Mouse (Mus musculus) skeletal muscle tissue, adult 2 months (tissue): ENCODE measurements around the gene Myo18a.

Source experiments
- DNase-seq: peaks from one replicate; pipeline ENCODE4 v3.0.0-alpha.2; 2012; ENCODE audit warnings: low read depth, low spot score

Myo18a gene

GRCm38 (mm10) chr11:77872236-77872635, 109.2 kb downstream of the Myo18a start:
- DNase-seq, result no peak

GRCm38 (mm10) chr11:77872685-77873084, 109.6 kb downstream of the Myo18a start:
- no peak for DNase-seq

- DNase-seq, result no peak
Observed at GRCm38 (mm10) chr11:77873116-77873515, 110.1 kb downstream of the Myo18a start.

- DNase-seq, result no peak
Observed at GRCm38 (mm10) chr11:77874685-77875231, 111.7 kb downstream of the Myo18a start.

GRCm38 (mm10) chr11:77875269-77875668, 112.2 kb downstream of the Myo18a start:
- no peak for DNase-seq

- DNase-seq, result no peak
Observed at GRCm38 (mm10) chr11:77875847-77876759, 113.1 kb downstream of the Myo18a start.

GRCm38 (mm10) chr11:77876760-77877148, 113.7 kb downstream of the Myo18a start:
- DNase-seq, result no peak

GRCm38 (mm10) chr11:77884524-77885245, 121.6 kb downstream of the Myo18a start:
- no peak for DNase-seq

GRCm38 (mm10) chr11:77885246-77885575, 122.2 kb downstream of the Myo18a start:
- no peak for DNase-seq

- DNase-seq, result no peak
Observed at GRCm38 (mm10) chr11:77887373-77887960, 124.4 kb downstream of the Myo18a start.

GRCm38 (mm10) chr11:77888846-77889245, 125.8 kb downstream of the Myo18a start:
- no peak for DNase-seq

- no peak for DNase-seq
Observed at GRCm38 (mm10) chr11:77889484-77889883, 126.4 kb downstream of the Myo18a start.

- DNase-seq, result no peak
Observed at GRCm38 (mm10) chr11:77890648-77891258, 127.7 kb downstream of the Myo18a start.

GRCm38 (mm10) chr11:77892883-77893282, 129.8 kb downstream of the Myo18a start:
- DNase-seq, result no peak

GRCm38 (mm10) chr11:77893283-77893682, 130.2 kb downstream of the Myo18a start:
- no peak for DNase-seq

- DNase-seq, result peak; percentile 62
Observed at GRCm38 (mm10) chr11:77893787-77894718, 131.0 kb downstream of the Myo18a start, which contains the start of gene Pipox. TSS of gene Pipox (minus strand) at chr11:77894096.

GRCm38 (mm10) chr11:77894967-77895366, 131.9 kb downstream of the Myo18a start:
- DNase-seq, result no peak

- DNase-seq, result no peak
Observed at GRCm38 (mm10) chr11:77896011-77896410, 133.0 kb downstream of the Myo18a start.

GRCm38 (mm10) chr11:77896480-77896819, 133.4 kb downstream of the Myo18a start:
- no peak for DNase-seq
